Mouse (Mus musculus): ENCODE data around the gene Ccdc88b.

The Ccdc88b gene

DNA sequence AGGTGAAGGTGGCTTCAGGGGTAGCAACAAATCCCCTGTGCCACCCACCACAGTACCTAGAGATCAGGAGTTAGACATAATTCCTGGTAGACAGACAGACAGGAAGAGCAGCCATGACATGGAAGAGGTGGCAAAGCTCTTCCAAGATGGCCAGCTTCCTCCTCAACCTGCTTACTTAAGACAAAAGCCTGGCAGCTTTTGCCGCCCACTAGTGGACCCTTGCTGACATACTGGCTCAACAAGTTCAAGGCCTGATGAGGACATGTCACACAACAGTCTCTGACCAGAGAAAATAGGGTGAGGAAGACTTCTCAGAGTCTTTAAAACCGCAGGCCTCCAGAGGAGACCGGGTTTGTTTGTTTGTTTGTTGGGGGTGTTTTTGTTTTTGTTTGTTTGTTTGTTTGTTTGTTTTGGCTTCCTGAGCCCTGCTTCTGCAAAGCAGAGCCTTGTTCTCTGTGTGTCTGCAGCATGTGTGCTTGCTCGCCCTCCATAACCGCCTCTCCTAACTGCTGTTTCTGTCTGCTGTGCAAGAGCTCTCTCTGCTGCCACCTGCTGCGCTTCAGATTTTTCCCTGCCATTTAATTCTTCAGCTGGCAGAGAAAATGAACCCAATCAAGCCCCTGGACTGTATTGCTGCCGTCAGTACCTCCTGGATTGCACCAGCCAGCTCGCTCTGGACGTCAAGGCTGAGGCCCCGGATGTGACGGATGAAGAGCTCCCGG, 1.6 kb downstream of the Ccdc88b start:
- peak in 1 of 2 experiments; percentile 29 for DNase-seq

DNA sequence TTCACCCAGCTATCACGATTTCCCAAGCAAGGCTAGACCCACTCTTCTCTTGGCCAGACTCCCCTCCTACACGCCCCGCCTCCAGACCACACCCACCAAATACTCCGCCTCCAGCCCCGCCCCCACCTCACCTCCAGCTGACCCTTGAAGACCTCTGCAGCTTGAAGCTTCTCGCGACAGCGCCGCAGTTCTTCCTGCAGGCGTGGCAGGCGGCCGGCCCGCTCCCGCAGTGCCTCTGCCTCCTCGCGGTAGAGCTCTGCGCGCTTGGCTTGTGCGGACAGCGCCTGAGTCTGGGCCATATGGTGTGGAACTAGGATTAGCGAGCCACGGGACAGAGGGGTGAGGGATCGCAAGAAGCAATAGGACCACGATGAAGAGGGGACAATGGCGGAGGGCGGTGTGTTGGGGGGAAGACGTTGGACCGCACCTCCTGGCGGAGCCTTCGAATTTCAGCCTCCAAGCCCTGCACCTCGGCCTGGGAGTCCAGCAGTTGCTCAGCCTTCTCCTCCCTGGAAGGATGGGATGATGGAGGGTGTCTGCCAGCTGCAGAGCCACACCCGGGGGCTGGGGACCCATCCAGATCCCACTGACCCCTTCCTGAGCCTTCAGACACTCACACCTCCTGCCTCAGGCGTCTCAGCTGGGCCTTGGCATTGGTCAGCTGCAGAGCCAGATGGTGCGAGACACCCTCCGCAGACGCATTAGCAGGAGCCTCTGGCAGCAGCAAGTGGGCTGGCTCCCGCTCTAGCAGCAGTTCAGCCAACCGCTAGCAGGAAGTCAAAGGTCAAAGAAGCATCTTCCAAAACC, 2.6 kb downstream of the Ccdc88b start:
- DNase-seq: peak in 1 of 2 experiments; percentile 55

GRCm38 (mm10) chr19:6854658-6855057, 3.4 kb downstream of the Ccdc88b start:
- DNase-seq: no peak

DNA sequence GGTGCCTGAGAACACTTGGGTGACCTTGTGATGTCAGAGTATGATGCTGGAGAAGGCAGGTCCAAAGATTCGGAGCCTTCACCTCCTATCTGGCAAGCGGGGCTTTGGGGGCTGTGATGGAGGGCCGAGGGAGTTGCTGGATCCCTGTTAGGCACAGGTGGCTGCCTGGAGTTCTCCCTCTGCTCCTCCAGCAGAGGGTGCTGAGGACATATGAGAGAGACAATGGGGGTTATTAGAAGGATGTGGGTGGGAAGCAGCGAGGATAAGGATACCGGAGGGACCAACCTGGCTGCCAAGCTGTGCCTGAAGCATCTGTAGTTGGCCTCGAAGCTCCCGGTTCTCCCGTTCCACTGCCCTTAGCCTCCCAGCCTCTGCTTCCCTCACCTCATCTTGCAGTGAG, 4.1 kb downstream of the Ccdc88b start:
- no peak for DNase-seq

DNA sequence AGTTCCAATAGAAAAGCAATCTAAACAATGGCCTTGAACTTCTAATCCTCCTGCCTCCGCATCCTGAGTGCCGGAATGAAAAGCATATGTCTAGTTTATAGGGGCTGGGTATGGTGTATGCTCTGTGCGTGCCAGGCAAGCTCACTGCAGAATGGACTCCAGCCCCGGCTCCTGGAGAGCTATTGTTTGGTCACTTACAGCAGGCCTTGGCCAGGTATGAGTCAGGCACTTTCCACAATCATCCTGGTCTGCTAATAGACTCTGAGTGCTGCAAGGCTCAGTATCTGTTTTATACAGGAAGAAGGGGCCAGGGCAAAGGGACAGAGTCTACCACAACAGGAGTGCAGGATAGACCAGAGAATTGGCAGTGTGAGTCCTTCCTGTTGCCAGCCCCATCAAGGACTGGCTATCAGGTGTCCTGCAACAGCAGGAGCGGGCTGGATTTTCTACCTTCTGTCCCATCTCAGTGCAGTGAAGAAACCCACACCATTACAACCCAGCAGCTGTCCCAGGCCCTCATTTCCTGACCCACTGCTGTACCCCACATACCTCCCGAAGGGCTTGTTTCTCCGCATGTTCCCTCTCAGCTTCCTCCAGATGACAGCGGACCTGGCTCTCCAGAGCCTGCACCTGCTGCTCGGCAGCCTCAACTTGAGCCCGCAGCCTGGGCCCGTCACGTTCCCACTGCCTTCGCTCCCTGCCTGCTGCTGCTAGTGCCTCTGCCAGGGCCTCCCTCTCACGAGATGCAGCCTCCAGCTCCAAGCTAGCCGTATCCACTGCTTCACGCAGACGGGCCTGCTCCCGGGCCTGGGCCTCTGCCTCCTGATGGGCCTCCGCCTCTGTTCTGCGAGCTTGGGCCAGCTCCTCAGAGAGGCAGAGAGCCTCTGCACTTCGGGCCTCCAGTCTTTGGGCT, 5.4 kb downstream of the Ccdc88b start:
- DNase-seq: no peak

GRCm38 (mm10) chr19:6851497-6851896, 6.5 kb downstream of the Ccdc88b start:
- no peak for DNase-seq

DNA sequence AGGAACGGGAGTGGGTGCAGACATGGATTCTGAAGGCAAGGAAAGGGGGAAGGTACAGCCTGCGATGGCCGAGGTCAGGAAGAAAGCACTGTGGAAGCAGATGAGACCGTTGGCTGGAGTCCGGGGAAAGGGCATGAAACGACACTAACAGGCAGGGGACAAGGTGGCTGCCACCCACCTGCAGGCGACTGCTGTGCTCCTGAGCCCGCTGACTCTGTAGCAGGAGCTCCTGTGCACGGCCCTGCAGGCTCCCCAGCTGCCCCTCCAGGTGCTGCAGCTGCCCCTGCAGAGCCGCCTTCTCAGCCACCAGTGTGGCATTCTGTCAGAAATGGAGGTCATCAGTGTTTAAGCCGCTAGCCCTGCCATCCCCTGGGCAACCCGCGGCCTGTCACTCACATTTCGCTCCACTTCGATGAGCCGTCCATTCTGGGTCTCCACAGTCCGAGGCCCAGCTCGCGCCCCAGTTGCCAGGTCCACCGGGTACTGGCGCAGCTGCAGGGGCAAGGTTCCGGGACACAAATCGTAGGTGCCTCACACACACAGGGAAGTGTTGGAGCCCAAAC, 8.4 kb downstream of the Ccdc88b start:
- DNase-seq: no peak

DNA sequence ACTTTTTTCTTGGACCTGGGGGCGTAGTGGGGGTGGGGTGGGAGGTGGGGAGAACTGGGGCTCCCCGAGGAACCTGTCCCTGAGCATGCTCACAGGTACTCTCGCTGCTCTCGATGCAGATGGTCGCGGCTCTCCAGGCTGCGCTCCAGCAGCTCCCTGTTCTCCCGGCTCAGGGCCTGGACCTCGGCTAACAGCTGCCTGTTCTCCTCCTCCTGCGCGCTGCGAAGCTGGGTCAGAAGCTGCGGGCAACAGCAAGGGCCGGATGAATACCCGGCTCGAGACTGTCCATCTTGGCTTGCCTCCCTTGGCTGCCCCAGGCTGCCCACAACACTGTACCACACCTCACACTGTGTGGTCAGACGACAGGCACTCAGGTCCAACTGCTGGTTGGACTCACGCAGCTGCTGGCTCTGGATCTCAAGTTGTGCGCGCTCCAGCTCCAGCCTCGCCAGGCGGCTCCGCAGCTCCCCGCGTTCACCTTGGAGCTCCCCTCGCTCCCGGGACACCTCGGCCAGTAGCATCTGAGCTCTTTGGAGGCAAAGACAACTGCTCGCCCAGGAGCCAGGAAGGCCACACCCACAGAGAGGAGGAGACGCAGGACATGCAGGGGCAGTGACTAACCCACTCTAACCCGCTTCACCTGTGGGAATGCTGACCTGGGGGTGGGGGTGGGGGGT, 10.0 kb downstream of the Ccdc88b start:
- DNase-seq: no peak

- DNase-seq: no peak
These were observed 12.0 kb downstream of the Ccdc88b start for GRCm38 (mm10) chr19:6846050-6846449.

DNA sequence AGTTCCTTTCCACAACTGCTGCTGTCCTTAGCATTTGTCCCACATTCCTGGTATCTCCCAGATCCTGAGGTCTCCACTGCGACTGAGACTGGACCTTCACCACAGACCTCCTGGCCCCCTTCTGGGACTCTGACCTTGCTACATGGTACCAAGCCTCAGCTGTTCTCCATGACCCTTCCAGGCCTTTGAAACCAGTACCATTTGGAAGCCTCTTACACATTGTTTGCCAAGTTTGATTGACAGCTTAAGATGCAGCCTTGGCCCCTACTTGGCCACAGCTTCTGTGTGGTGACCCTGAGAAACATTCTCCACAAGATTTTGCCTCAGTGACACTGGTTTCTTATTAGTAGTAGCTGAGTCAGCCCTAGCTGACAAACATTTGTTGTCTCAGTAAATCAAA, 15.7 kb downstream of the Ccdc88b start:
- DNase-seq: no peak

DNA sequence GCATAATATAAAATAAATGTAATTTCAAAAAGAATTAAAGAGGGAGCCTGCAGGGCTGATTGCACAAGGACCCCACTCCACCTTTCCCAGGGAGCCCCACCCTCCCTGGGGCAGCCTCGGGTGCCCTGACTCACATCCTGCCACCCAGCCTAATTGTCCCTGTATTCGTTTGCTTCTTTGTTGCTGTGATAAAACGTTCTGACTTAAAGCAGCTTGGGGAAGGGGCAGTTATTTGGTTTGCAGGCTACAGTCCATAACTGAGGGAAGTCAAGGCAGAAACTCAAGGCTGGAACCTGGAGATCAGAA, 16.8 kb downstream of the Ccdc88b start:
- DNase-seq: no peak

GRCm38 (mm10) chr19:6840475-6841291, 17.3 kb downstream of the Ccdc88b start, which contains the start of gene Rps6ka4:
TSS of gene Rps6ka4 (minus strand) at chr19:6840636.
- DNase-seq: peak; percentile 69 to 74

DNA sequence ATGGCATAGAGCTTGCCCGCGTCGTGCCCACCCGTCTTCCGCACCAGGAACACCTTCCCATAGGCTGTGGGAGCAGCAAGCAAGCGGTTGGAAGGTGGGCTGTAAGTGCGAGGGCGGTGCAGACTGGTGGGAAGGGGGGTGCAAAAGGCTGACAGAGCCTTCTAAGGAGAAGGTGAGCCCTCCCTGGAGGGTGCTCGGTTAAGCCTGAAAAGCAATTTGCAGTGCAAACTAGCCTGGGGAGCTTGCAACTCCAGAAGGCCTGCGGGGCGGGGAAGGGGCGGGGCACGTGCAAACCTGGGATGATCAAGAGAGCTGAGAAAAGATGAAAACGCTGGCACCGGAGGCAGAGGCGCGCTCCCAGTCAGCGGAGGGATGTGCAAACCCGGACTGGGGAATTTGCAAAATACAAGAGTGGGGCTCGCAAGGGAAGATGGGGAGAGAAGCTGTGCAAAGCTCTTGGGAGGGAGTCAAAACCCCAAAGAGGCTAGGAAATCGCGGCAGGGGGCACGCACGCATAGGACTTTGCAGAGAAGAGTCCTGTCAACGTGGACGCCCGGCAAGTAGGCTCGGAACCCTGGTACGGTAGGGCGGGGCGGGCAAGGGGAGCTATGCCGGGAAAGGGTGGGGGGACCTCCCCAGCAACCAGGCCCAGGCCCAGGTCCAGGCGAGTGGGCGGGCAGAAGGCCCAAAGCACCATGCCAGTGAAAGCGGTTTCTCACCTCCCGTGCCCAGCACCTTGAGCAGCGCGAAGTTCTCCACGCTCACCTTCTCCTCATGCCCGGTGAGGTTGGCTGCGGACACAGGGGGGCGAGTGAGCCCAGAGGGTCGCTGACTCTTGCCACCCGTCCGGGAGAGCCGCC, 18.2 kb downstream of the Ccdc88b start:
- peak in 1 of 2 experiments; percentile 35 for DNase-seq

DNA sequence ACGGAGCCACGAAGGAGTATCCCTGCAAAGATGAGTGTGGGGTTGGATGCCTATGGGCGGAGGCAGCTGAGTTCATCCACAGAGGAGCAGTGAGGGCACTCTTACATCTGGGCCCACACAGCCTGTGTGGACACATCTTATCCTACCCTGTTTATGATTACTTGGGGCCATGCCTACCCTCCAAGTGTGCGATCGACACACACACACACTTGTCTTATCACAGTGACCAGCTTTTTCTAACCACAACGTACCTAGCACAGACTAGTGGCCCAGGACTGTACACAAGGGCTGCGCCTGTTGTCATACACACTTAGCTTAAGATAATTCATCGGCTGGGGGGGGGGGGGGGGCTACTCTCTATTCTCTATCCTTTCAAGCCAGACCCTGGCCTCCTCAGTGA, 25.6 kb downstream of the Ccdc88b start:
- no peak for DNase-seq

GRCm38 (mm10) chr19:6831331-6831730, 26.7 kb downstream of the Ccdc88b start:
- no peak for DNase-seq

DNA sequence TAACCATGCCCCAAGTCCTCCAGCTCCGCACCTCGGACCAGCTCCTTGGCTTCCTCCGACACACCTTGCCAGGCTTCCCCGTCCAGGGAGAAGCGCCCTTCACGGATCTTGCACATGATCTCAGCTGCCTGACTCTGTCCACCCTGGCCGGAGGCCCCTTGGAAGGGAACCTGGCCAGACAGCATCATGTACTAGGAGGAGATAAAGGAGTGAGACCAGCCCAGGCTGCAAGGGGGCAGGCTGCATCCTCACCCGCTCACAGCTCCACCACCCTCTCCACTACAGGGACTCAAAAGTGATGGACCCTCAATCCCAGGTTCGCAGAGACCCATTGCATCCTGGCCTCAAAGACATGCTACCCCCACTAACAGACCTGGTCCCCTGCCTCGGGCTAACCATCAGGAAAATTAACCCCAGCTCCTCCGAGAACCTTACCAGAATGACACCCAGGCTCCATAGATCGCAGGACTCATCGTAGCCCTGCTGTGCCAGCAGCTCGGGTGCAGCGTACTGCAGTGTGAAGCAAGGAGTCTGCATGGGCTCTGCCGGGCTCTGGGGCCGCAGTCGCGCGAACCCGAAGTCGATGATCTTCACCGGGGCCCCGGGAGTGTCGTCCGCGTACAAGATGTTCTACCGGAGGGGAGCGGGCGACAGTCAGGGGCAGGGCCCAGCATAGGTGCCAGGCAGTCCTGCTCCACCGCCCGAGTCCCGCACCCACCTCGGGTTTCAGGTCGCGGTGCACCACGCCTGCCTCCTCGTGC, 27.3 kb downstream of the Ccdc88b start:
- DNase-seq: no peak

DNA sequence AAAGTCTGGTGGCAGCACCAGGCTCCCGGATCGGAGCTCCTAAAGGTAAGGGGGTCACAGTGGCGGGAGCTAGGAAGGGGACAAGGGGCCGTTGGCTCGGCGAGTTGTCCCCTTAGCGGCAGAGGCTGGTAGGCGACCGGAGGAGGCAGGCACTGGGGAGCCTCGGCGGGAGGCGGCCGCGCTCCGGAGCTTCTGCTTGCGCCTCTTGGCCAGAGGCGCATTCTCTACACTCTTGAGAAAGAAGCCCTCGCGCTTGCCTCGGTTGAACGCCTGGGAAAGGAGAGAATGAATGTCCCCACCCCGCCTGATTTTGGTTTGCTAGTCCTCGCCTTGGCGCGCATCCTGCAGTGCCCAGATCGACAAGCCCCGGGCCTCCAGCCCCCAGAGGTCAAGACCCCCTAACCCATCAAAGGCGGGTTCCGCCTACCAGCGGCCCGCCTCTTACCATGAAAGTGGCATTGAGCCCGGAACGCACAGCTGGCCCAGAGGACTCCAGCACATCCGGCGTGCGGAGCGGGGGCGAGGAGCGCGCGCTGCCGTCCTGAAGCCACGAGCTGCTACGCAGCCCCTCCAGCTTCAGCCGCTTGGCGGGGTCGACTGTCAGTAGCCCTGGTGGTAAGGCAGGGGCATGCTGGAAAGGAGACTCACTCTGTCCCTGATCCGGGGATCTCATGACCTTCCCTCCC, 28.0 kb downstream of the Ccdc88b start:
- no peak for DNase-seq

GRCm38 (mm10) chr19:6829069-6829468, 28.9 kb downstream of the Ccdc88b start:
- no peak for DNase-seq

- no peak for DNase-seq
These were observed 31.4 kb downstream of the Ccdc88b start for GRCm38 (mm10) chr19:6826601-6827000.

All from lung, adult 18-20 months (tissue).